Mouse (Mus musculus) spleen, adult 2 months (tissue): ENCODE results near the gene Capg. TPM values are rescaled to one million over a fixed set of nuclear protein-coding genes. Genes with fewer than 3 reads are reported as not detected.
A peak's percentile ranks its signal among the peaks of the same experiment; 100 is the strongest.

Experiments
- DNase-seq, 2 experiments: peaks; one replicate each; pipeline versions ENCODE4 v3.0.0 to v3.0.0-alpha.2; 2012 to 2021; ENCODE audit warnings: low spot score in 2 of 2, low read depth in 1 of 2
- H3K27ac ChIP-seq: fragments of 200-500 bp; 2 replicates; pipeline ENCODE4 v1.5.1; 2012; ENCODE audit warnings: low read length, inconsistent platforms; ENCODE audit not compliant: insufficient read depth
- H3K27me3 ChIP-seq: fragments of 200-500 bp; 2 replicates; pipeline ENCODE4 v1.6.1; 2012; ENCODE audit warnings: mild to moderate bottlenecking, moderate library complexity, low read length, inconsistent platforms; ENCODE audit not compliant: control insufficient read depth, insufficient read depth
- H3K36me3 ChIP-seq: fragments of 200-500 bp; 2 replicates; pipeline ENCODE4 v1.6.1; 2012; ENCODE audit warnings: mild to moderate bottlenecking, low read length, inconsistent platforms; ENCODE audit not compliant: control insufficient read depth, insufficient read depth
- H3K4me1 ChIP-seq: fragments of 200-500 bp; 2 replicates; pipeline ENCODE4 v1.6.1; 2011; ENCODE audit warnings: inconsistent platforms; ENCODE audit not compliant: control insufficient read depth, insufficient read depth, insufficient read length
- H3K4me3 ChIP-seq: fragments of 200-500 bp; 2 replicates; pipeline ENCODE4 v1.5.1; 2011; ENCODE audit warnings: mild to moderate bottlenecking, inconsistent platforms; ENCODE audit not compliant: insufficient read depth, insufficient read length; ENCODE audit errors: extremely low read depth
- CTCF ChIP-seq: fragments of 200-500 bp; IDR thresholded peaks from 2 replicates; pipeline ENCODE4 v1.5.1; 2011; ENCODE audit warnings: mild to moderate bottlenecking, inconsistent platforms; ENCODE audit not compliant: insufficient read depth, insufficient read length, insufficient replicate concordance; ENCODE audit errors: extremely low read depth
- POLR2A ChIP-seq: fragments of 200-500 bp; IDR thresholded peaks from 2 replicates; pipeline ENCODE4 v1.6.1; 2011; ENCODE audit warnings: low read depth, low read length, inconsistent platforms
- WGBS: fragments of 180-500 bp; shearing (Covaris S2); methylation state at CpG from one replicate; pipeline ENCODE4 v1.1.7; 2018; 5-methylcytosine and 5-hydroxymethylcytosine counted together
- polyA plus RNA-seq: library from polyadenylated mRNA; depleted of rRNA; stranded (reverse); fragments of >200 nt; gene quantifications from 2 replicates; pipeline ENCODE4 v1.2.3, GENCODE M21; 2012

The Capg gene
- polyA plus RNA-seq, 1 experiment = 130 TPM

GRCm38 (mm10) chr6:72510686-72511421 is 33.3 kb upstream of the Capg start:
- WGBS = 79% methylated on average over 6 of the region's 6 CpGs
- H3K27ac ChIP-seq = peak overlapping the region; percentile 7; the same call in 1 of the 2 replicates
- TF ChIP-seq CTCF = no peak
- no peak for TF ChIP-seq POLR2A
- no peak for DNase-seq
- H3K4me1 ChIP-seq = peaks cover 5% of the 10 kb centered on the region; the same call in 1 of the 2 replicates
- H3K27me3 ChIP-seq = no peaks in the 10 kb centered on the region
- no peaks in the 10 kb centered on the region for H3K36me3 ChIP-seq
- no peak overlapping the region for H3K4me3 ChIP-seq

GRCm38 (mm10) chr6:72512386-72513070 is 31.7 kb upstream of the Capg start:
- peaks cover 5% of the 10 kb centered on the region; the same call in 1 of the 2 replicates for H3K4me1 ChIP-seq
- no peak for TF ChIP-seq POLR2A
- TF ChIP-seq CTCF = no peak
- WGBS = 3% methylated on average over 33 of the region's 33 CpGs

GRCm38 (mm10) chr6:72513071-72513440 is 31.1 kb upstream of the Capg start:
- Histone ChIP-seq H3K4me3 (peak overlapping the region; percentile 54), H3K27me3 (no peaks in the 10 kb centered on the region), H3K27ac (peak overlapping the region; percentile 57; the same call in 1 of the 2 replicates), H3K36me3 (no peaks in the 10 kb centered on the region), H3K4me1 (peaks cover 5% of the 10 kb centered on the region; the same call in 1 of the 2 replicates)
- TF ChIP-seq CTCF (no peak), POLR2A (no peak)
- WGBS = 54% methylated on average over 7 of the region's 7 CpGs
- no peak for DNase-seq

More at GRCm38 (mm10) chr6:72512386-72513070, 31.7 kb upstream of the Capg start:
- no peaks in the 10 kb centered on the region for H3K36me3 ChIP-seq
- no peaks in the 10 kb centered on the region for H3K27me3 ChIP-seq
- DNase-seq = peak; percentile 41 to 61
- H3K27ac ChIP-seq = peak overlapping the region; percentile 69
- peak overlapping the region; percentile 54 for H3K4me3 ChIP-seq

GRCm38 (mm10) chr6:72515644-72516043 is 28.5 kb upstream of the Capg start:
- DNase-seq = no peak
- WGBS = 95% methylated on average over 6 of the region's 6 CpGs
- H3K27me3 ChIP-seq = no peaks in the 10 kb centered on the region
- H3K4me1 ChIP-seq = peaks cover 13% of the 10 kb centered on the region; the same call in 1 of the 2 replicates
- no peaks in the 10 kb centered on the region for H3K36me3 ChIP-seq
- no peak overlapping the region for H3K27ac ChIP-seq
- no peak overlapping the region for H3K4me3 ChIP-seq
- TF ChIP-seq POLR2A (no peak), CTCF (no peak)

- Histone ChIP-seq H3K27ac (no peak overlapping the region), H3K4me3 (no peak overlapping the region), H3K4me1 (peaks cover 8% of the 10 kb centered on the region; the same call in 1 of the 2 replicates), H3K36me3 (no peaks in the 10 kb centered on the region), H3K27me3 (no peaks in the 10 kb centered on the region)
- TF ChIP-seq CTCF (no peak), POLR2A (no peak)
- DNase-seq = no peak
- 85% methylated on average over 1 of the region's 1 CpGs for WGBS
Measured at GRCm38 (mm10) chr6:72518842-72519241, 25.3 kb upstream of the Capg start.

GRCm38 (mm10) chr6:72519303-72519702 is 24.9 kb upstream of the Capg start:
- no peak for TF ChIP-seq POLR2A
- no peak for TF ChIP-seq CTCF
- peaks cover 8% of the 10 kb centered on the region; the same call in 1 of the 2 replicates for H3K4me1 ChIP-seq
- 81% methylated on average over 8 of the region's 8 CpGs for WGBS

GRCm38 (mm10) chr6:72519892-72520663 is 24.1 kb upstream of the Capg start:
- Histone ChIP-seq H3K27ac (no peak overlapping the region), H3K4me3 (no peak overlapping the region), H3K4me1 (peaks cover 8% of the 10 kb centered on the region; the same call in 1 of the 2 replicates), H3K27me3 (no peaks in the 10 kb centered on the region), H3K36me3 (no peaks in the 10 kb centered on the region)
- no peak for TF ChIP-seq POLR2A
- no peak for TF ChIP-seq CTCF
- peak in 1 of 2 experiments; percentile 35 for DNase-seq
- WGBS = 54% methylated on average over 10 of the region's 10 CpGs

More at GRCm38 (mm10) chr6:72519303-72519702, 24.9 kb upstream of the Capg start:
- Histone ChIP-seq H3K36me3 (no peaks in the 10 kb centered on the region), H3K4me3 (no peak overlapping the region), H3K27me3 (no peaks in the 10 kb centered on the region), H3K27ac (no peak overlapping the region)
- DNase-seq = no peak
